ENCODE assay signal across 23 mouse cellular contexts in genomic region chr16:18611752-18612151, GRCm38 (mm10). TPM values are rescaled to one million over a fixed set of nuclear protein-coding genes. Genes with fewer than 3 reads are reported as not detected.
DNase-seq lines count a peak whose midpoint lies in the region; ATAC-seq and TF ChIP-seq lines count a peak whose summit lies in the region.
"Had no signal": no experiment of that assay in that cellular context is flagged by ENCODE, and none has a peak within 500 bp of the region (broad histone marks: within the 10 kb centered on the region; RNA-seq: fewer than 3 reads in every experiment).

No protein-coding gene starts in this region.

- H3K9me3 ChIP-seq in forebrain, embryonic 10.5 days = no peaks in the 10 kb centered on the region
- no peaks in the 10 kb centered on the region for H3K9me3 ChIP-seq in forebrain, embryonic 11.5 days (ENCODE audit: control insufficient read depth, low read length)
- H3K9me3 ChIP-seq in kidney, embryonic 16.5 days (ENCODE audit: low read length) = no peaks in the 10 kb centered on the region
- H3K9me3 ChIP-seq in kidney, embryonic 14.5 days (ENCODE audit: control insufficient read depth, low read length) = no peaks in the 10 kb centered on the region
- H3K9me3 ChIP-seq in E14TG2a.4 (ENCODE audit: low read length) = no peaks in the 10 kb centered on the region
- H3K9me3 ChIP-seq in neural tube, embryonic 12.5 days = no peaks in the 10 kb centered on the region
- H3K9me3 ChIP-seq: embryonic facial prominence, embryonic 13.5 days; midbrain, embryonic 12.5 days had no signal

- no peak overlapping the region for H3K9ac ChIP-seq in forebrain, embryonic 11.5 days (ENCODE audit: low read length)
- H3K9ac ChIP-seq in kidney, embryonic 16.5 days (replicated peaks; ENCODE audit: low read length) = no peak overlapping the region
- H3K9ac ChIP-seq in kidney, embryonic 14.5 days (ENCODE audit: low read depth, low read length) = no peak overlapping the region
- H3K9ac ChIP-seq in neural tube, embryonic 12.5 days = no peak overlapping the region
- H3K9ac ChIP-seq: embryonic facial prominence, embryonic 13.5 days; liver, postnatal 0 days; midbrain, embryonic 12.5 days had no signal

- peaks cover 41% of the 10 kb centered on the region for H3K4me1 ChIP-seq in forebrain, embryonic 10.5 days
- H3K4me1 ChIP-seq in forebrain, embryonic 11.5 days (replicated peaks; ENCODE audit: control insufficient read depth, insufficient read depth, low read length) = 0 out of 2 replicates have a peak, but pooled peaks cover 5% of the 10 kb centered on the region
- H3K4me1 ChIP-seq in kidney, embryonic 16.5 days (ENCODE audit: insufficient read depth, low read length) = peaks cover 40% of the 10 kb centered on the region
- H3K4me1 ChIP-seq in kidney, embryonic 14.5 days (ENCODE audit: control insufficient read depth, insufficient read depth, low read length) = peaks cover 37% of the 10 kb centered on the region
- H3K4me1 ChIP-seq in E14TG2a.4 (replicated peaks; ENCODE audit: low read depth, low read length) = peaks cover 21% of the 10 kb centered on the region
- peaks cover 35% of the 10 kb centered on the region for H3K4me1 ChIP-seq in neural tube, embryonic 12.5 days

- 84% methylated on average over 13 of the region's 13 CpGs for WGBS in forebrain, embryonic 10.5 days
- 79% methylated on average over 13 of the region's 13 CpGs for WGBS in forebrain, embryonic 11.5 days
- 25% methylated on average over 13 of the region's 13 CpGs for WGBS in kidney, embryonic 16.5 days
- 25% methylated on average over 13 of the region's 13 CpGs for WGBS in kidney, embryonic 14.5 days
- 53% methylated on average over 13 of the region's 13 CpGs for WGBS in neural tube, embryonic 12.5 days

- peaks cover 93% of the 10 kb centered on the region for H3K27me3 ChIP-seq in forebrain, embryonic 10.5 days (ENCODE audit: poor library complexity, severe bottlenecking)
- H3K27me3 ChIP-seq in forebrain, embryonic 11.5 days (ENCODE audit: control insufficient read depth, insufficient read depth, low read length) = peaks cover 2% of the 10 kb centered on the region; the same call in 1 of the 2 replicates
- H3K27me3 ChIP-seq in kidney, embryonic 16.5 days (ENCODE audit: insufficient read depth, low read length) = peaks cover 48% of the 10 kb centered on the region
- peaks cover 53% of the 10 kb centered on the region for H3K27me3 ChIP-seq in kidney, embryonic 14.5 days (ENCODE audit: control insufficient read depth, insufficient read depth, low read length)
- H3K27me3 ChIP-seq in E14TG2a.4 (ENCODE audit: insufficient read depth, low read length) = peaks cover 86% of the 10 kb centered on the region
- peaks cover 24% of the 10 kb centered on the region for H3K27me3 ChIP-seq in neural tube, embryonic 12.5 days (replicated peaks)

- H3K36me3 ChIP-seq in forebrain, embryonic 10.5 days (replicated peaks) = no peaks in the 10 kb centered on the region
- no peaks in the 10 kb centered on the region for H3K36me3 ChIP-seq in forebrain, embryonic 11.5 days (ENCODE audit: control insufficient read depth, insufficient read depth, low read length)
- H3K36me3 ChIP-seq in kidney, embryonic 16.5 days (ENCODE audit: insufficient read depth, low read length) = no peaks in the 10 kb centered on the region
- no peaks in the 10 kb centered on the region for H3K36me3 ChIP-seq in kidney, embryonic 14.5 days (ENCODE audit: control insufficient read depth, insufficient read depth, low read length)
- no peaks in the 10 kb centered on the region for H3K36me3 ChIP-seq in E14TG2a.4 (ENCODE audit: insufficient read depth, low read length)
- H3K36me3 ChIP-seq in neural tube, embryonic 12.5 days = no peaks in the 10 kb centered on the region
- H3K36me3 ChIP-seq: embryonic facial prominence, embryonic 13.5 days; midbrain, embryonic 12.5 days had no signal

- H3K4me2 ChIP-seq in forebrain, embryonic 11.5 days (ENCODE audit: low read depth, low read length, severe bottlenecking) = no peak overlapping the region
- H3K4me2 ChIP-seq in kidney, embryonic 16.5 days (replicated peaks; ENCODE audit: low read depth, low read length) = no peak overlapping the region
- no peak overlapping the region for H3K4me2 ChIP-seq in kidney, embryonic 14.5 days (replicated peaks; ENCODE audit: low read depth, low read length)
- H3K4me2 ChIP-seq in neural tube, embryonic 12.5 days (replicated peaks) = no peak overlapping the region
- H3K4me2 ChIP-seq: embryonic facial prominence, embryonic 13.5 days; liver, embryonic 11.5 days; midbrain, embryonic 12.5 days had no signal

- no peak for DNase-seq in forebrain, embryonic 10.5 days (ENCODE audit: extremely low spot score, low spot score)
- DNase-seq in forebrain, embryonic 11.5 days (ENCODE audit: low spot score) = no peak
- no peak for DNase-seq in gastrocnemius, adult 2 months
- DNase-seq: adrenal gland, postnatal 10 days; cerebellum, adult 2 months; cerebellum, postnatal 25 days; gastrocnemius, postnatal 14 days; heart, postnatal 36 days; kidney, adult 18-20 months; kidney, postnatal 10 days; left cerebral cortex, postnatal 4 days; liver, postnatal 0 days; thymus, postnatal 36 days had no signal

- peak overlapping the region; percentile 68 for H3K27ac ChIP-seq in forebrain, embryonic 10.5 days
- no peak overlapping the region for H3K27ac ChIP-seq in forebrain, embryonic 11.5 days (ENCODE audit: low read depth, low read length)
- no peak overlapping the region for H3K27ac ChIP-seq in kidney, embryonic 16.5 days (ENCODE audit: low read length)
- H3K27ac ChIP-seq in kidney, embryonic 14.5 days (ENCODE audit: low read depth, low read length) = no peak overlapping the region
- no peak overlapping the region for H3K27ac ChIP-seq in neural tube, embryonic 12.5 days
- H3K27ac ChIP-seq in gastrocnemius, adult 2 months = no peak overlapping the region
- H3K27ac ChIP-seq: embryonic facial prominence, embryonic 13.5 days; midbrain, embryonic 12.5 days had no signal

- intact Hi-C loops in gastrocnemius, adult 2 months (cut with DNase I) = no loop called here

- TF ChIP-seq CTCF in E14TG2a.4 (conservative IDR thresholded peaks at IDR 0.05; ENCODE audit: low read length) = no peak
- no peak for TF ChIP-seq CTCF in gastrocnemius, adult 2 months (IDR thresholded peaks at IDR 0.05)

- no peak overlapping the region for H3K4me3 ChIP-seq in forebrain, embryonic 10.5 days
- H3K4me3 ChIP-seq in forebrain, embryonic 11.5 days (ENCODE audit: low read depth, low read length) = no peak overlapping the region
- H3K4me3 ChIP-seq in kidney, embryonic 16.5 days (ENCODE audit: low read length) = no peak overlapping the region
- H3K4me3 ChIP-seq in kidney, embryonic 14.5 days (ENCODE audit: low read length) = no peak overlapping the region
- H3K4me3 ChIP-seq in E14TG2a.4 (replicated peaks; ENCODE audit: low read length) = peak overlapping the region; percentile 37
- no peak overlapping the region for H3K4me3 ChIP-seq in neural tube, embryonic 12.5 days
- no peak overlapping the region for H3K4me3 ChIP-seq in gastrocnemius, adult 2 months
- H3K4me3 ChIP-seq: embryonic facial prominence, embryonic 13.5 days; erythroblast, embryonic 14.5 days; midbrain, embryonic 12.5 days had no signal

- ATAC-seq in forebrain, embryonic 11.5 days (replicated peaks; ENCODE audit: low FRiP score) = no peak
- ATAC-seq in kidney, embryonic 16.5 days (ENCODE audit: low FRiP score, low TSS enrichment) = peak; percentile 12; the same call in 1 of the 2 replicates
- no peak for ATAC-seq in kidney, embryonic 14.5 days (ENCODE audit: low FRiP score, low TSS enrichment)
- 0 out of 2 replicates have a peak, but pooled peaks have one; percentile 31 for ATAC-seq in neural tube, embryonic 12.5 days (ENCODE audit: low FRiP score, low read depth)
- ATAC-seq: forebrain, embryonic 14.5 days; liver, postnatal 0 days had no signal

RNA-seq across cellular contexts. Expression of gene Gp1bb, which starts 10.5 kb away (rescaled TPM):
- 3.0 and 3.2 TPM in 2 replicates for polyA plus RNA-seq in forebrain, embryonic 10.5 days (2016; fragmentation: Nextera tagmentation; extraction: Ambion mirVana)
- polyA plus RNA-seq in forebrain, embryonic 11.5 days (2014; fragmentation: Nextera tagmentation; extraction: Ambion mirVana) = 5.3 and 6.0 TPM in 2 replicates
- 0.96 and 1.3 TPM in 2 replicates for polyA plus RNA-seq in kidney, embryonic 16.5 days (2015; fragmentation: Nextera tagmentation; extraction: Ambion mirVana)
- polyA plus RNA-seq in kidney, embryonic 14.5 days (2014; fragmentation: Nextera tagmentation; extraction: Ambion mirVana) = 1.1 and 1.6 TPM in 2 replicates
- 12.0 and 12.7 TPM in 2 replicates for polyA plus RNA-seq in neural tube, embryonic 12.5 days (2016; fragmentation: Nextera tagmentation; extraction: Ambion mirVana)
- total RNA-seq in gastrocnemius, adult 2 months (2021) = not detected
- total RNA-seq: gastrocnemius, postnatal 14 days had no signal

RNA-seq across cellular contexts. Expression of gene Gm49601, which starts 14.5 kb away (rescaled TPM):
- polyA plus RNA-seq in forebrain, embryonic 10.5 days (2016; fragmentation: Nextera tagmentation; extraction: Ambion mirVana) = 2.3 and 2.4 TPM in 2 replicates
- 2.8 and 3.4 TPM in 2 replicates for polyA plus RNA-seq in forebrain, embryonic 11.5 days (2014; fragmentation: Nextera tagmentation; extraction: Ambion mirVana)
- 2.1 and 2.6 TPM in 2 replicates for polyA plus RNA-seq in kidney, embryonic 16.5 days (2015; fragmentation: Nextera tagmentation; extraction: Ambion mirVana)
- polyA plus RNA-seq in kidney, embryonic 14.5 days (2014; fragmentation: Nextera tagmentation; extraction: Ambion mirVana) = 1.2 and 1.7 TPM in 2 replicates
- 11.8 and 12.1 TPM in 2 replicates for polyA plus RNA-seq in neural tube, embryonic 12.5 days (2016; fragmentation: Nextera tagmentation; extraction: Ambion mirVana)
- 1 to 10 TPM in 1 of 2 experiments, under 1 TPM in 1; 0.61 to 1.1 TPM for total RNA-seq in gastrocnemius, adult 2 months (2021)
- polyA plus RNA-seq: liver, embryonic 11.5 days; liver, postnatal 0 days had no signal

RNA-seq across cellular contexts. Expression of gene Sept5, which starts 18.0 kb away (rescaled TPM):
- polyA plus RNA-seq in forebrain, embryonic 10.5 days (2016; fragmentation: Nextera tagmentation; extraction: Ambion mirVana) = 21.0 and 21.5 TPM in 2 replicates
- 44.2 and 48.2 TPM in 2 replicates for polyA plus RNA-seq in forebrain, embryonic 11.5 days (2014; fragmentation: Nextera tagmentation; extraction: Ambion mirVana)
- 17.9 and 21.4 TPM in 2 replicates for polyA plus RNA-seq in kidney, embryonic 16.5 days (2015; fragmentation: Nextera tagmentation; extraction: Ambion mirVana)
- 12.2 and 14.2 TPM in 2 replicates for polyA plus RNA-seq in kidney, embryonic 14.5 days (2014; fragmentation: Nextera tagmentation; extraction: Ambion mirVana)
- polyA plus RNA-seq in neural tube, embryonic 12.5 days (2016; fragmentation: Nextera tagmentation; extraction: Ambion mirVana) = 117 and 125 TPM in 2 replicates
- 1 to 10 TPM; 3.1 to 6.1 TPM for total RNA-seq in gastrocnemius, adult 2 months (2021)
- polyA plus RNA-seq: erythroblast, embryonic 14.5 days had no signal

RNA-seq across cellular contexts. Expression of gene Tbx1, which starts 21.3 kb away (rescaled TPM):
- 0.95 and 1.1 TPM in 2 replicates for polyA plus RNA-seq in forebrain, embryonic 10.5 days (2016; fragmentation: Nextera tagmentation; extraction: Ambion mirVana)
- 0.83 and 1.3 TPM in 2 replicates for polyA plus RNA-seq in forebrain, embryonic 11.5 days (2014; fragmentation: Nextera tagmentation; extraction: Ambion mirVana)
- polyA plus RNA-seq in kidney, embryonic 16.5 days (2015; fragmentation: Nextera tagmentation; extraction: Ambion mirVana) = 0.26 and 0.32 TPM in 2 replicates
- polyA plus RNA-seq in kidney, embryonic 14.5 days (2014; fragmentation: Nextera tagmentation; extraction: Ambion mirVana) = 0.61 and 0.63 TPM in 2 replicates
- polyA plus RNA-seq in neural tube, embryonic 12.5 days (2016; fragmentation: Nextera tagmentation; extraction: Ambion mirVana) = 5.5 and 7.2 TPM in 2 replicates
- 1 to 10 TPM; 1.2 to 4.7 TPM for total RNA-seq in gastrocnemius, adult 2 months (2021)
- total RNA-seq: megakaryocyte progenitor cell, adult 5-6 weeks had no signal
- polyA plus RNA-seq: erythroblast, embryonic 14.5 days; liver, postnatal 0 days had no signal

Comparison
In these comparisons a context has a peak if more than half of its experiments do, and no peak if none do; other contexts are left out.
1. ATAC-seq: peak in kidney, embryonic 16.5 days (single experiment) and neural tube, embryonic 12.5 days (single experiment); none in forebrain, embryonic 11.5 days (single experiment) and kidney, embryonic 14.5 days (single experiment).